Mouse (Mus musculus) erythroblast, adult 5-6 weeks (primary cell): ENCODE measurements at regions not wholly inside any gene's neighbourhood (a gene's known extent, or its start where the extent isn't known, plus 50 kb on each side); places are given as distances from the start of the nearest gene placed in this dataset.

Source experiments
- ATAC-seq: replicated peaks from 2 replicates; pipeline ENCODE4 v1.8.0; 2016; ENCODE audit warnings: moderate number of reproducible peaks, mild to moderate bottlenecking, moderate TSS enrichment, inconsistent platforms; ENCODE audit not compliant: poor library complexity, low FRiP score, severe bottlenecking

- no peak for ATAC-seq
These were observed 198.0 kb upstream of the Egln3 start for GRCm38 (mm10) chr12:54401665-54402064.

DNA sequence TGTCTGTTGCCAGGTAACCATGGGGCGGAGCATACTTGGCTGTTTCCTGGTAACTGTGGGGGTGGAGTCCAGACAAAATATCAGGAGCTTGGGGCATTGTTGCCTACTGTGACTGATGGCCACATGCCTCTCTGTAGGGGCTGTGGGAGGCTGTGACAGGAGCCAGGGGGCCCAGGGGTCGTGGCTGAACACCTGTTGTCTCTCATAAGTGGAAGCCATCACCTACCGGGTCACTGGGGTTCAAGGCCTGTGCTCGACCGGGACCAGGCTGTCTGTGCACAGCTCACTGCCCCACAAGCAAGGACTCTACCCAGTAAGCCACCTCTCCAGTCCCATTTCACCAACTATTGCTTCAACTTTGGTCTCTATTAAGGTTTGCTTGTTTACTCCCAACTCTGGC lies 196.4 kb upstream of the Egln3 start:
- no peak for ATAC-seq

- ATAC-seq = no peak
These were observed 194.4 kb upstream of the Egln3 start for GRCm38 (mm10) chr12:54398080-54398479.

DNA sequence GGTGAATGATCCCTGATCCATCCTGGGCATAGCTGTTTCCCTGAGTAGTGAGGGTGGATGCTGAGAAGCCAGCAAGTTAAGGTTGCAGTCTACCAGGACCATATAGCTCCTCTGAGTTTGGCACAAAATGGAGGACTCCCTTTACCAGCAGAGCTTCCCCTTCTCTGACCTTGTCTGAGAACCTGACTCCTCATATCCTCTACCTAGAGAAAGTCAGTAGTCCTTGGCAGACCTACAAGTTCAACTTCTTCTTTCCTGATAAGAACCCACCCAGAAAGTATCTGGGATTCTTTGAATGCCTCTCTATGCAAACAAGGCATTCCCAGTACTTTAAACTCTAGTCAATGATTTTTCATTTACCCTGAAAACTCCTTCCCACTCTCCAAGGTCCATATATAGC lies 193.3 kb upstream of the Egln3 start:
- no peak for ATAC-seq

DNA sequence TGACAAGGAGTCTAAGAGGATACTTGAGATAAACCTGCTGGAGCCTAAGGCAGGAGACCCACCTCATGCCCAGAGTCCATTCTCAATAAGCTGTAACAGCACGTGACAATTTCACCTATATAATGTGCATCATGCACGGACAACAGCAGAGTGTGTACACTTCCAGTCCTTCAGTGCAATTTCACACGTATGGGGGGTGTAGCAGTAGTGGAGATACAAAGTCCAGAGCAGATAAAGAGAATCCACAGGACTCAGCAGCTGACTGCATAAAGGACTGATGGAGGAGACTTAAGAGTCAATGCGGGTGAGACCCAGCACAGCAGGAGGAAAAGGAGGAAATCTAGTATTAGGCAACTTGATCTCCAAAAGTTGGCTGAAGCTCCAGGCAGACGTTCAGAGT lies 192.7 kb upstream of the Egln3 start:
- ATAC-seq = no peak

DNA sequence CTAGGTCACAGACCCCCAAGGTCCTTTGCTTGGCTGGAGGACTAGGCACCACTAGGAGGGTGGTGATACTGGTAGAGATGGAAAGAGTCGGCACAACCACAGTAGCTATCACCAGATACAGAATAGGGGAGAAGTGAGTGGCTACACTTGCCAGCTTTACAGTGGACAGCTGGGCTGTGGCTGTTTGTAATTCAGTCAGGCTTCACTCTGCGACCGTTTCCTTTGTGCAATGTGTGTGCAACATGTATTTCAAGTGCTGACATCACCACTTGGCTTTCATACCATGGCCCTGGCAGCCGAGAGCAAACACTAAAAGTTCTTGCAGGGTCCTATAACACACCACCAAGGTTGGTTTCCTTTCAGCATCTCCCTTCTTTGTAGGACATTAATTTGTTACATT lies 181.7 kb upstream of the Egln3 start:
- no peak for ATAC-seq

DNA sequence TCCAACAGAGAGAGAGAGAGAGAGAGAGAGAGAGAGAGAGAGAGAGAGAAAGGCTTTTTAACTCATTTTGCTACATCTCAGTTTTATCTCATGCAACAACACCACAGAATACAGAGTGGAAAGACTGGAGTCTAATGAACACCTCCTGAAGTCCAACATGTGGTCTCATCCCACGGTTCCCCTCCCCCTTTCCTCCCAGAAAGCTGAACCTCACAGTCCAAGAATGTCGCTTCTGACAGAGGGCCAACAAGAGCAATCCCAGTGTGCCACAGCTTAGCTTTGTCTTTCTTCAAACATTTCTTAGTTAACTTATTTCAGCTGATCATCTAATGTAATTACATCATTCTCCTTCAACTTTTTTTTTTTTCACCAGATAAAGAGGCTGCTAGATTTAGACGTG lies 180.5 kb upstream of the Egln3 start:
- no peak for ATAC-seq

- no peak for ATAC-seq
These were observed 179.3 kb upstream of the Egln3 start for GRCm38 (mm10) chr12:54382965-54383364.

GRCm38 (mm10) chr12:54382061-54382460 lies 178.4 kb upstream of the Egln3 start:
- ATAC-seq = no peak

GRCm38 (mm10) chr12:54380322-54380721 lies 176.7 kb upstream of the Egln3 start:
- no peak for ATAC-seq

GRCm38 (mm10) chr12:54378576-54378975 lies 174.9 kb upstream of the Egln3 start:
- no peak for ATAC-seq

GRCm38 (mm10) chr12:54374060-54374459 lies 170.4 kb upstream of the Egln3 start:
- ATAC-seq = no peak

GRCm38 (mm10) chr12:54369217-54369616 lies 165.6 kb upstream of the Egln3 start:
- ATAC-seq = no peak

DNA sequence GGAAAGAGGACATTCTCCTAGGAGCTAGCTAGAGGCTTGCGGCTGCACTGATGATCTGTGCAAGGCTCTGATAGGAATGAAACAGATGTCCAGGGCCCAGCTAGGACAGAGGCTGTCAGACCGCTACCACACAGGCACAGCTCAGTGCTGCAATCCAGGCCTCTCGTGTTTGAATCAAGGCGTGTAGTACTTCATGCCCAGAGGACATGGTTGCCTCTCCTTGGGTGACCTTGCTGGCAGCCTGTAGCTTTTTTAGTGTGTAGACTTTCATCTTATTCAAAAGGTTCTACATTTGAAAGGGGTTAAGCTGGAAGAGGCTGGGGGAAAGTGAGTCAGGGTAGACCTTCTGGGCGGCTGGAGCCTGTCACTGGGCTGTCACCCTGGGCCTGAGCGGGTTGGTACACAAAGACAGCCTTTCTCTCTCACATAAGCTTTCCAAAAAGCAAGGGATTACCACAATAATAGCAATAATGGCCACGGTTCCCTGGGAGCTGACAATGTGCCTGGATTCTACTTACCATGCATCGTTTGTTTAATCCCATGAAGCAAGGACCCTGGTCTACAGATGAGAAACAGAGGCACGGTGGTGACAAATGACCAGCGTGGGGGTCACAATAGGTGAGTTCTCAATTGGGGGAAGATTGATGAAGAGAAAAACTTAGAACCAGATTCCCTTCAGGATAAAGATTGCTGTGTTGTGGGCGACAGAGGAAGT lies 160.9 kb upstream of the Egln3 start:
- no peak for ATAC-seq

GRCm38 (mm10) chr12:54361762-54362161 lies 158.1 kb upstream of the Egln3 start:
- ATAC-seq = no peak

GRCm38 (mm10) chr12:54354187-54354586 lies 150.5 kb upstream of the Egln3 start:
- ATAC-seq = no peak

DNA sequence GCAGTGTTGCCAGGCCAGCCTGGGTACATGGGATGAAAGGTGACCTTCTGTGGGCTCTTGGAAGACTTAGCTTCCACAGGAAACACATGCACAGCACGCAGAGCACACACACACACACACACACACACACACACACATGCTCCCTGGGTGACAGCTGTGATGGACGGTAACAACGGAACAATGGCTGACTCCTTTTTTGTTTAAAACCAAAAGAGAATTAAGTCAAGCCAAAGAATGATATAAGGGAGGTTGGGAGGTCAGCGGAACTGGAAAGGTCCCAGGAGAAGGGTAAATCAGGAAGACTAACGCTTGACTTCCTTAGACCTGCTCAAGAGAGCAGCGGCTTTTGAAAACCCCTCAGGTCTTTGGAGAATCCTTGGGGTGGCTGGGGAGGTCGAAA lies 150.0 kb upstream of the Egln3 start:
- ATAC-seq = no peak

GRCm38 (mm10) chr12:54352963-54353606 lies 149.4 kb upstream of the Egln3 start:
- ATAC-seq = no peak

- ATAC-seq = no peak
These were observed 146.6 kb upstream of the Egln3 start for GRCm38 (mm10) chr12:54350293-54350692.

GRCm38 (mm10) chr12:54349403-54349802 lies 145.7 kb upstream of the Egln3 start:
- no peak for ATAC-seq

- no peak for ATAC-seq
These were observed 139.8 kb upstream of the Egln3 start for GRCm38 (mm10) chr12:54343493-54343892.

DNA sequence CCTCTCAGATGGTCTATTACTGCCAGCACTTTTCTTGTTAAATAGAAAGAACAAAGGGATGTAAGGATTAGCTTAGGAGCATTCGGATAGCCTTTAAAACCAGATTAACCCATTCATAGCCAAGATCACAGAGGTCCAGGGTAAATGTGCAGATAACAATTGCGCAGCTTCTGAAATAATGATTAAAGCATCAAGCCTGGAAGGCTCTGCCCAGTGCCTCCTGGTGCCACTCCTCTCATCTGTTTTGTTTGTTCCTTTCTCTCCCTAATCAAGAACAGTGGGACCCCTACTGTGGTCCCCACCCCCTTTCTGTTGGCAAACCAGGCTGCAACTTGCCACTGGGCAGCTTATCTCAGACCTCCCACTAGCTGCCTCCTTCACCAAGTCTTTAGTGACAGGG lies 131.8 kb upstream of the Egln3 start:
- ATAC-seq = no peak
